Mouse (Mus musculus): ENCODE data around the gene Tfr2. TPM values are rescaled to one million over a fixed set of nuclear protein-coding genes. Genes with fewer than 3 reads are reported as not detected.
A peak's percentile ranks its signal among the peaks of the same experiment; 100 is the strongest.

Gene Tfr2
- polyA plus RNA-seq, 1 experiment from 2014 or later: 0.84 TPM

DNA sequence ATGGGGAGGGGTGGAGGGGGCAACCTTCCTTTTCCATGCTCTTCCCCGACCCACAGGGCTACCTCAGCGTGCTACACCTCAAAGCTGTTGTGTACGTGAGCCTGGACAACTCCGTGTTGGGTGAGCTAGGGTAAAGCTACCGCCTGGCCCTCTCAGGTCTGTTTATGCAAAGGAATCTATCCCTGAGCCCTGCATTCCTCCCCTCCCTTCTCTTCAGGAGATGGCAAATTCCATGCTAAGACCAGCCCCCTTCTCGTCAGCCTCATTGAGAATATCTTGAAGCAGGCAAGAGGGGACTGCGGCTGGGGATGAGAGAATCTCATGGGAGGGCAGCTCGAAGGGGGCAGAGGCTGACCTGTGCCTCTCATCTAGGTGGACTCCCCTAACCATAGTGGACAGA, 13.1 kb downstream of the Tfr2 start:
- 0 out of 2 replicates have a peak, but pooled peaks cover 2% of the 10 kb centered on the region for H3K4me1 ChIP-seq (ENCODE audit: control insufficient read depth, insufficient read depth, low read length)
- ATAC-seq (ENCODE audit: insufficient number of reproducible peaks, low FRiP score, low TSS enrichment, low read depth) (no peak), DNase-seq (ENCODE audit: low spot score) (no peak)
- H3K27me3 ChIP-seq (ENCODE audit: control insufficient read depth, insufficient read depth, low read length): peaks cover 23% of the 10 kb centered on the region
- WGBS: 34% methylated on average over 8 of the region's 8 CpGs
- no peak overlapping the region for H3K27ac ChIP-seq (replicated peaks; ENCODE audit: low read depth, low read length)
- no peaks in the 10 kb centered on the region for H3K9me3 ChIP-seq (ENCODE audit: control insufficient read depth, low read length)
- H3K4me2 ChIP-seq (ENCODE audit: low read depth, severe bottlenecking): no peak overlapping the region
- H3K4me3 ChIP-seq (ENCODE audit: low read depth, low read length): no peak overlapping the region
- no peaks in the 10 kb centered on the region for H3K36me3 ChIP-seq (ENCODE audit: control insufficient read depth, insufficient read depth, low read length)
- H3K9ac ChIP-seq (ENCODE audit: low read length): no peak overlapping the region

GRCm38 (mm10) chr5:137583670-137584169, 14.1 kb downstream of the Tfr2 start:
- peak overlapping the region; percentile 48 for H3K4me2 ChIP-seq (ENCODE audit: low read depth, severe bottlenecking)
- peaks cover 23% of the 10 kb centered on the region for H3K27me3 ChIP-seq (ENCODE audit: control insufficient read depth, insufficient read depth, low read length)
- ATAC-seq (ENCODE audit: insufficient number of reproducible peaks, low FRiP score, low TSS enrichment, low read depth) (peak; percentile 19; the same call in 1 of the 2 replicates), DNase-seq (ENCODE audit: low spot score) (peak; percentile 38)
- H3K27ac ChIP-seq (replicated peaks; ENCODE audit: low read depth, low read length): no peak overlapping the region
- peak overlapping the region; percentile 22 for H3K4me3 ChIP-seq (ENCODE audit: low read depth, low read length)
- 0 out of 2 replicates have a peak overlapping the region, but pooled peaks have one; percentile 1 for H3K9ac ChIP-seq (ENCODE audit: low read length)
- H3K36me3 ChIP-seq (ENCODE audit: control insufficient read depth, insufficient read depth, low read length): no peaks in the 10 kb centered on the region
- 19% methylated on average over 27 of the region's 27 CpGs for WGBS
- 0 out of 2 replicates have a peak, but pooled peaks cover 2% of the 10 kb centered on the region for H3K4me1 ChIP-seq (ENCODE audit: control insufficient read depth, insufficient read depth, low read length)
- H3K9me3 ChIP-seq (ENCODE audit: control insufficient read depth, low read length): no peaks in the 10 kb centered on the region

DNA sequence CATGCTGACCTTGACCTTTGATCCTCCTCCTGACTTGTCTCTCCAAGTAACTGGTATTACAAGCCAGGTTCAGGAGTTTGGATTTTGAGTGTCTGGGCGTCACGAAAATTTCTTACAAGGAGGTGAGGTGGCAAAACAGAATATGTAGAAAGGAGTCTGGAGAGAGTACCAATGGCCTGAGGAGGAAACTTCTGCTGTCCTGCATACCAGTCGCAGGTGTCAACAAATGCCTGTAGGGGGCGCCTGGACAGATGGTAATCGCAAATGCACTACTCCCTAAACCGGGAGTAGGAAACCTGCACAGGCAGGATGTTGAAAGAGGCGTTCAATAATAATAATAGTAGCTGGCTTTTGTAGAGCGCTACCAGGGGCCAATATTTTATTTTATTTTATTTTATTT, 15.3 kb downstream of the Tfr2 start:
- Histone ChIP-seq H3K9ac (ENCODE audit: low read length) (no peak overlapping the region), H3K4me2 (ENCODE audit: low read depth, severe bottlenecking) (no peak overlapping the region), H3K4me1 (ENCODE audit: control insufficient read depth, insufficient read depth, low read length) (0 out of 2 replicates have a peak, but pooled peaks cover 2% of the 10 kb centered on the region), H3K4me3 (ENCODE audit: low read depth, low read length) (no peak overlapping the region), H3K27ac (replicated peaks; ENCODE audit: low read depth, low read length) (no peak overlapping the region), H3K36me3 (ENCODE audit: control insufficient read depth, insufficient read depth, low read length) (no peaks in the 10 kb centered on the region), H3K9me3 (ENCODE audit: control insufficient read depth, low read length) (no peaks in the 10 kb centered on the region), H3K27me3 (ENCODE audit: control insufficient read depth, insufficient read depth, low read length) (peaks cover 23% of the 10 kb centered on the region)
- ATAC-seq (ENCODE audit: insufficient number of reproducible peaks, low FRiP score, low TSS enrichment, low read depth) (no peak), DNase-seq (ENCODE audit: low spot score) (peak; percentile 76)
- WGBS: 38% methylated on average over 8 of the region's 8 CpGs

DNA sequence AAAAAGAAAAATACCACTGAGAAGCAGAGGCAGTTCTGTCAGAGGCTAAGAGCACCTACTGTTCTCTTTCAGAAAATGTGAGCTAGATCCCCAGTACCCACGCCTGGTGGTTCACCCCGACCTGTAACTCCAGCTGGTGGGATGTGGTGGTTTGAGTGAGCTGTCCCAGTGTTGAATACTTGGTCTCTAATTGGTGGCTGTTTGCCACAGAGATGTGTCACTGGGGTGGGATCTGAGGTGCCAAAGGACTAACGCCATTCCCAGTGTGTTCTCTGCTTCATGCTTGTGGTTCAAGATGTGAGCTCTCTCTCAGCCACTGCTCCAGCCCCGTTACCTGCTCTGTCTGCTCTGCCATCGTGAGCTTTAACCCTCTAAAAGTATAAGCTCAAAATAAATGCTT, 20.9 kb downstream of the Tfr2 start:
- WGBS: 75% methylated on average over 5 of the region's 5 CpGs
- no peak for DNase-seq (ENCODE audit: low spot score)
- Histone ChIP-seq H3K4me1 (ENCODE audit: control insufficient read depth, insufficient read depth, low read length) (no peaks in the 10 kb centered on the region), H3K27ac (replicated peaks; ENCODE audit: low read depth, low read length) (no peak overlapping the region), H3K4me2 (ENCODE audit: low read depth, severe bottlenecking) (no peak overlapping the region), H3K36me3 (ENCODE audit: control insufficient read depth, insufficient read depth, low read length) (no peaks in the 10 kb centered on the region), H3K9me3 (ENCODE audit: control insufficient read depth, low read length) (no peaks in the 10 kb centered on the region), H3K9ac (ENCODE audit: low read length) (no peak overlapping the region), H3K4me3 (ENCODE audit: low read depth, low read length) (no peak overlapping the region), H3K27me3 (ENCODE audit: control insufficient read depth, insufficient read depth, low read length) (no peaks in the 10 kb centered on the region)
- no peak for ATAC-seq (ENCODE audit: insufficient number of reproducible peaks, low FRiP score, low TSS enrichment, low read depth)

GRCm38 (mm10) chr5:137595921-137596320, 26.3 kb downstream of the Tfr2 start:
- WGBS: 83% methylated on average over 7 of the region's 7 CpGs
- H3K36me3 ChIP-seq (ENCODE audit: control insufficient read depth, insufficient read depth, low read length): no peaks in the 10 kb centered on the region
- DNase-seq (ENCODE audit: low spot score) (no peak), ATAC-seq (ENCODE audit: insufficient number of reproducible peaks, low FRiP score, low TSS enrichment, low read depth) (no peak)
- no peaks in the 10 kb centered on the region for H3K27me3 ChIP-seq (ENCODE audit: control insufficient read depth, insufficient read depth, low read length)
- H3K9me3 ChIP-seq (ENCODE audit: control insufficient read depth, low read length): no peaks in the 10 kb centered on the region
- H3K4me1 ChIP-seq (ENCODE audit: control insufficient read depth, insufficient read depth, low read length): peaks cover 11% of the 10 kb centered on the region
- no peak overlapping the region for H3K9ac ChIP-seq (ENCODE audit: low read length)
- no peak overlapping the region for H3K4me3 ChIP-seq (ENCODE audit: low read depth, low read length)
- no peak overlapping the region for H3K27ac ChIP-seq (replicated peaks; ENCODE audit: low read depth, low read length)
- no peak overlapping the region for H3K4me2 ChIP-seq (ENCODE audit: low read depth, severe bottlenecking)

GRCm38 (mm10) chr5:137596601-137597261, 27.1 kb downstream of the Tfr2 start:
- no peaks in the 10 kb centered on the region for H3K27me3 ChIP-seq (ENCODE audit: control insufficient read depth, insufficient read depth, low read length)
- H3K4me1 ChIP-seq (ENCODE audit: control insufficient read depth, insufficient read depth, low read length): peaks cover 11% of the 10 kb centered on the region
- H3K9me3 ChIP-seq (ENCODE audit: control insufficient read depth, low read length): no peaks in the 10 kb centered on the region
- 28% methylated on average over 30 of the region's 30 CpGs for WGBS
- no peak overlapping the region for H3K4me3 ChIP-seq (ENCODE audit: low read depth, low read length)
- ATAC-seq (ENCODE audit: insufficient number of reproducible peaks, low FRiP score, low TSS enrichment, low read depth): no peak
- 0 out of 2 replicates have a peak overlapping the region, but pooled peaks have one; percentile 14 for H3K27ac ChIP-seq (replicated peaks; ENCODE audit: low read depth, low read length)
- H3K9ac ChIP-seq (ENCODE audit: low read length): no peak overlapping the region
- DNase-seq (ENCODE audit: low spot score): no peak
- peak overlapping the region; percentile 20; the same call in 1 of the 2 replicates for H3K4me2 ChIP-seq (ENCODE audit: low read depth, severe bottlenecking)
- no peaks in the 10 kb centered on the region for H3K36me3 ChIP-seq (ENCODE audit: control insufficient read depth, insufficient read depth, low read length)

GRCm38 (mm10) chr5:137597625-137598024, 28.0 kb downstream of the Tfr2 start:
- H3K27ac ChIP-seq (replicated peaks; ENCODE audit: low read depth, low read length): no peak overlapping the region
- WGBS: 90% methylated on average over 6 of the region's 6 CpGs
- DNase-seq (ENCODE audit: low spot score) (no peak), ATAC-seq (ENCODE audit: insufficient number of reproducible peaks, low FRiP score, low TSS enrichment, low read depth) (no peak)
- no peak overlapping the region for H3K4me3 ChIP-seq (ENCODE audit: low read depth, low read length)
- H3K27me3 ChIP-seq (ENCODE audit: control insufficient read depth, insufficient read depth, low read length): no peaks in the 10 kb centered on the region
- H3K4me2 ChIP-seq (ENCODE audit: low read depth, severe bottlenecking): no peak overlapping the region
- no peaks in the 10 kb centered on the region for H3K36me3 ChIP-seq (ENCODE audit: control insufficient read depth, insufficient read depth, low read length)
- H3K9me3 ChIP-seq (ENCODE audit: control insufficient read depth, low read length): no peaks in the 10 kb centered on the region
- H3K4me1 ChIP-seq (ENCODE audit: control insufficient read depth, insufficient read depth, low read length): peaks cover 15% of the 10 kb centered on the region
- H3K9ac ChIP-seq (ENCODE audit: low read length): no peak overlapping the region

GRCm38 (mm10) chr5:137598100-137598826, 28.6 kb downstream of the Tfr2 start:
- WGBS: 91% methylated on average over 2 of the region's 2 CpGs
- no peak for ATAC-seq (ENCODE audit: insufficient number of reproducible peaks, low FRiP score, low TSS enrichment, low read depth)
- no peak overlapping the region for H3K27ac ChIP-seq (replicated peaks; ENCODE audit: low read depth, low read length)
- H3K4me3 ChIP-seq (ENCODE audit: low read depth, low read length): no peak overlapping the region
- no peaks in the 10 kb centered on the region for H3K27me3 ChIP-seq (ENCODE audit: control insufficient read depth, insufficient read depth, low read length)
- no peak for DNase-seq (ENCODE audit: low spot score)
- no peak overlapping the region for H3K9ac ChIP-seq (ENCODE audit: low read length)
- no peak overlapping the region for H3K4me2 ChIP-seq (ENCODE audit: low read depth, severe bottlenecking)
- no peaks in the 10 kb centered on the region for H3K9me3 ChIP-seq (ENCODE audit: control insufficient read depth, low read length)
- no peaks in the 10 kb centered on the region for H3K36me3 ChIP-seq (ENCODE audit: control insufficient read depth, insufficient read depth, low read length)
- H3K4me1 ChIP-seq (ENCODE audit: control insufficient read depth, insufficient read depth, low read length): peaks cover 17% of the 10 kb centered on the region
